Mouse (Mus musculus): ENCODE measurements around the gene Fabp6.

Fabp6 gene

DNA sequence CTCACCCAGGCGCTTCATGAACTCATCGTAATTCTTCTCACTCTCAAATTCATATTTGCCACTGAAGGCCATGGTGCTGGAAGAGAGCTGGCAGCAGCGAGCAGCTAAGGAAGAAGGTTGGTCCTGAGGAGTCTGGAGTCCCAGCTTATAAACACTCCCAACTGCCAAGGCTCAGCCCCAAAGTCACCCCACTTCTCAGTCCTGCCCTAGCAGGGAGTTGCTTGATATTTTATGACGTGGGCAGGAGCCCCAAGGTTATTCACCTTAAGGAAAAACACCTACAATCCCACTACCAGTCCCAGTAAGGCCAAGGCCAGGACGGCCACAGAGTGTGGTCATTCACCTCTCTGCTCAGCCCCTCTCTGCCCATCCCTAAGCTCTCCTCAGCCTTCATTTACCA is at the start of gene Fabp6:
Gene Fabp6 (minus strand): TSS at position 101 of the 400 bp plus-strand sequence.
- DNase-seq, result no peak

GRCm38 (mm10) chr11:43645286-43645685 is 43.9 kb upstream of the Fabp6 start:
- DNase-seq, result no peak

- peak; percentile 6 to 14 for DNase-seq
These were observed 41.8 kb upstream of the Fabp6 start for GRCm38 (mm10) chr11:43643180-43643591.

- no peak for DNase-seq
These were observed 37.1 kb upstream of the Fabp6 start for GRCm38 (mm10) chr11:43638486-43638885.

GRCm38 (mm10) chr11:43636761-43637160 is 35.4 kb upstream of the Fabp6 start:
- no peak for DNase-seq

DNA sequence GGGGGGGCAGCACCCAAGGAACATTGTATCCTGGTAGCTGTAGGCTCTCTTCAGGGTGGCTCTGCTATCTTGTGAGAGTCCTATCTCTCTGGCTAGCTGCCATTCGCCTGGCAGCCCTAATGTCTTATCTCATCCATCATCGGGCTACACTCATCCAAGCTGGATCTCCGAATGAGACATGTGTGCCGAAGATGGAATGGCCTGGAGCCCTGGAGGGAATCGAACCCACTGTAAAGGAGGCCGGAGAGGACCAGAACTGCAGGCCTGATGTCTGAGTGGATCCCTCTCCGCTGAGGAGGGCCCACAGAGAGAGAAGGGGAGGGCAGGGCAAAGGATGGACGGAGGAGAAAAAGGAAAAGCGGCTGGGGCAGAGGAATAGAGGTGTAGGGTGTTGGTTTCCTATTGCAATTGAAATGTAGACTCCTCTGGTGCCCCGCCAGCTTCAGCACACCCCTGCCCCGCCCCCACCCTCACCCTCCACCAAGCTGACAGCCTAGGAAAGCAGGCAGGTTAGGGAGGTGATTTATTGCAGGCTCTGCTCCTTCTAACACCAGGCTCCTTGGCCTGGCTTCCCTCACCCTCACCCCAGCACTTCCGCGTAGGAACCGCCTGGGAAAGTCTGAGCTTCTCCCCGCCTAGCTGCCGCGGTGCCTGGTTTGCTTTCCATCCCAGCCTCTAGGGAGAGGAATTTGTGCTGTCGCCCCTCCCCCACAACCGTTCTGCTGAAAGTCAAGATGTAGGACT is 32.5 kb upstream of the Fabp6 start:
- DNase-seq, result no peak

- DNase-seq, result no peak
These were observed 31.8 kb upstream of the Fabp6 start for GRCm38 (mm10) chr11:43633165-43633564.

DNA sequence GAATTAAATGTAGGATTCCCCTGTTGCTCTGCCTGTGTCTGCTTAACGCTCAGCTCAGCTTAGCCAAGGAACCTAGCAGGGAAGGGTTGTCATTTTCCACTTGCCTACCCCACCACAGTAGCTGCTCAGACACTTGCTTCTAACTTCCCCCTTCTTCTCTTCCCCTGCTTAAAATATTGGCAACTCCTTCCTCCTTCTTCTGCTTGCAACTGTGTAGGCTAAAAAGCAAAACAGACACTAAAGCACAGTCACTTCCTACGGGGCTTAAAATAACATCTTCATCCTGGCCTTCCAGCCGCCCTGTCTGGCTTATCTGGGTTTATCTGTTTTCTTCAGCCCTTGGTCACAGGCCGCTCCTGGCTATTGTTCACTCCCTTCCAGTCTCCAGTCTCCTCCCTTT is 31.2 kb upstream of the Fabp6 start:
- no peak for DNase-seq

GRCm38 (mm10) chr11:43631645-43632044 is 30.3 kb upstream of the Fabp6 start:
- no peak for DNase-seq

GRCm38 (mm10) chr11:43626927-43627645 is 25.7 kb upstream of the Fabp6 start:
- no peak for DNase-seq

- DNase-seq, result no peak
These were observed 25.1 kb upstream of the Fabp6 start for GRCm38 (mm10) chr11:43626300-43626926.

GRCm38 (mm10) chr11:43624341-43624740 is 23.0 kb upstream of the Fabp6 start:
- no peak for DNase-seq

GRCm38 (mm10) chr11:43621769-43622168 is 20.4 kb upstream of the Fabp6 start:
- DNase-seq, result no peak

- DNase-seq, result no peak
These were observed 17.1 kb upstream of the Fabp6 start for GRCm38 (mm10) chr11:43618403-43618802.

DNA sequence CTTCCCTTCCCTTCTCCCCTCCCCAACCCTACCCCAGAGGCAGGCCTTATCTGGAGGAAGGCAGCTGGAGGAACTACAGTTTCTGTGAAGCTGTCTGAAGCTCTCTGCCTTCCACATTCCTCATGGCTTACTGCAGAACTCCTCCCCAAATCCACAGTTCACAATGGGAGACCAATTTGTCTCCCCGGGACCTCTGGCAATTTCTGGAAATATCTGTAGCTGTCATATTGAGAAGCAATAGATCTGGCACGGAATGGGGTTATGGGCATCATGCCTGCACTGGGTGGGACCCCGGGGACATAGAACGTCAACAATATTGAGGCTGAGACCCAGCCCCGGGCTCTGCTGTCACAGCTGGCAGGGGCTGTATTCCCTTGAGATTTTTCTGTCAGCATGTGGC is 16.6 kb upstream of the Fabp6 start:
- DNase-seq, result no peak

GRCm38 (mm10) chr11:43612834-43613488 is 11.6 kb upstream of the Fabp6 start:
- peak in 1 of 2 experiments; percentile 63 for DNase-seq

DNA sequence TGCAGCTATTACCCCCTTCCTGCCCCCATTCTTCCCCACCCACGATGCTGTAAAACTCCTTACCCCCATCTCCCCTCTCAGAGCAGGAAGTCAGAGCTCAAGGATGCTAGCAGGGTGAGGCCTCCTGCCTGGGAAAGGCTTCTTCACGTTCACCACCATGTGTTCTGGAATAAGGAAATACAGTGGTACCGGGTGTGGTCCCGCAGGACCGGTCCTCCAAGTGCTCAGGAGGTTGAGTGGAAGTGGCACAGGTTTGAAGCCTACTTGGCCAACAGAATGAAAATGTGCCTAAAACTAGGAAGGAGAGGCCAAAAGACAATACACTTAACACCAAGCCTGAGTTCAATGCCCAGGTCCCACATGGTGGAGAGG is 9.3 kb upstream of the Fabp6 start:
- DNase-seq, result no peak

DNA sequence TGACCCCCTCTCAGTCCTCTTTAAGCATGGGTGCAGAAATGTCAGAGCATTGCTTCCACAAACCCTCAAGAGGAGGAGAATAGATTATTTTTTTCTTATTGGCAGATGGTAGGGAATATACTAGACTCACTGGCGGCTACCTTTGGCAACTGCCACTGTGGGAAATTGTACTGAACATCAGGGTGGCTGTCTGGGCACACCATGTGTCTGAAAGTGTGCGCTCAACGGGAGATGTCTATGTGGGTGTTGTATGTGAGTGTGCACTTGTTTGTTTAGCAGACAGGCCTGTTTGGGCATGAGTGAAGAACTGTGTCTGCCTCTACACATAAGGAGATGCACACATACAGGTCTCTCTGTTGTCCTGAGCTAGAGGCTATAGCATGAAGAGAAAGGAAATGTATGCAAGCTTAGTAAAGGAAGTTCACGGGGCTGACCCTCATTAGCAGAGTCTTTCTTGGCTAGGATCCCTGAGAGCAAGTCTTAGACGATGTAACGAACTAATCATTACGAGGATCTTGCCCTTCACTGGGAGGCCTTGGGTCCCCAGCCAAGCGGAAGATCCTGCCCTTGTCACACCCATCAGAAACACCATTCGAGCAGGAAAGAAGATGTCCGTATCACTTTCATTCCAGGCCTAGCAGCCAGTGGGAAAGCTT is 8.8 kb upstream of the Fabp6 start:
- DNase-seq, result no peak

GRCm38 (mm10) chr11:43608440-43608839 is 7.1 kb upstream of the Fabp6 start:
- DNase-seq, result no peak

DNA sequence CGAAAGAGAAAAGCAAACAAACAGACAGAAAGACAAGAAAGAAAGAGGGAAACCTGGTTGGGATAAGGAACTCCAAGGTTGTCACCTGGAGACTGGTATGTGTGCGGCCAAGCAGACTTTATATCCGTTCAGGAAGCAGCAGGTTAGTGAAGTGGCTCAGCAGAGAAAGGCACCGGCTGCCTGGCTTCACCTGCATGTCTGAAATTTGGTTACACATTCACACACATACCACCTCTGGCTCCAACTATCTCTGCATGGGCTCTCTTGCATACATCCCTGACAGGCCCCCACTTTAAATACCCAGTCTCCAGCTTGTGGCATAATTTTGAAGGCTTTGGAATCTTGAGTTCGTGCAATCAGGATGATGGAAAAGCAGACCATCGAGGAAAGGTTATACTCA is 4.5 kb upstream of the Fabp6 start:
- DNase-seq, result no peak

DNA sequence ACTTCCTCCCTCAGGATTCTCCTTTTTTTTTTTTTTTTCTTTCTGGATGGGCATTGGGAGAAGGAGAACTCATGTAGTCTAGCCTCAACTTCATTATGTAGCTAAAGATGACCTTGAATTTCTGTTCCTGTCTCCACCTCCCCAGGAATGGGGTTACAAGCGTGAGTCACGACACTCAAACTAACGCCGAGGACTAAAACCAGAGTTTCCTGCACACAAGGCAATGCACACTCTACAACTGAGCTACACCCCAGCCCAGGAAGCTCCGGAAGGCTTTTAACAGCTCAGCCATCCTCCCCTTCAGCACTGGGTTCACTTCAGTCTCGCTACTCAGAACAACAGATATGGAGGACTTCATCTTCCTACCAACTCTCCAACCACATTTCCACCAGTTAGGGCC is 3.6 kb upstream of the Fabp6 start:
- no peak for DNase-seq

DNA sequence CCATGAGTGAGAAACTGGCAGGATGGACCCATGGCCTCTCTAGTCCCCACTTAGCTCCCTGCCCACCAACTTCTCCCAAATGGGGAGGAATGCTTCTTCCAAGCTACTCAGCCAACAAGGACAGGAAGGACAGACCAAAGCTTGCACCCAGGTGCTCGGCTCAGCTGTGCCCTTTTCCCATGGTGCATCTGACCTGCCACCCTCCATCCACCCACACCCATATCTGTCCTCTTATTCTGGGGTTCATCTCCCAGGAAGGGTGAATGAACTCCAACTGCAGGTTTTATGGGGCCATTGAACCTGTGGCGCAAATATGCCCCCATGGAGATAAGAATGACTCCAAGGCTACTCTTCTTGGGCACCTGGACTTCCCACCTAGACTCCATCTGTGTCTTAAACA is 2.9 kb upstream of the Fabp6 start:
- DNase-seq, result no peak

DNA sequence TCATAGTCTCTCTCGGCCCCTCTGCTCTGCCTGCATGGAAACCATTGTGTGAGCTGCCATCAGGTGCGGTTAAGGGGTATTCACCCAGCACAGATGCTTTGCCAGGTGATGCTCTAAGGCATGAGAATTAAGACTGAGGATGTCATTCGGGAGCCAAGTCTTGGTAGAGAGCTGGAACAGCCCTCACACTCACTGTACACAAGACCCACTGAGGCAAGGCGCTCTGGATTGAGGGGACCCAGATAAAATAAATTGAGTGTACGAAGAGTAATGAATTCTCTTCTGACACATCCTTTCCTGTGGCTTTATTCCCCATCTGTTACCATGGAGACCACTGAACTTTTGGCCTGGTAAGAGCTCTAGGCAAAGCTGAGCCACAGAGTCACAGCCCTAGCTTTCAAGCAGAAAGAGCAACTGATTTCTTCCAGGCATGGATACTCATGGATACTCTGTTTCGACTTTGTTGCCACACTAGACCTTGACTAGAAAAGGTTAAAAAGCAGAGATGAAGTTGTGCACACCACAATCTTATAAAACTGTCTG is 11.7 kb downstream of the Fabp6 start:
- no peak for DNase-seq

All from spleen, adult 18-20 months (tissue).